Mouse (Mus musculus) heart, embryonic 16.5 days (tissue): ENCODE results near the gene Gtf2e1. TPM values are rescaled to one million over a fixed set of nuclear protein-coding genes. Genes with fewer than 3 reads are reported as not detected.

Source experiments
- ATAC-seq: fragments of 200-750 bp; cut with Nextera tagmentation; replicated peaks from 2 replicates; pipeline ENCODE4 v1.8.0; 2017; ENCODE audit warnings: moderate number of reproducible peaks; ENCODE audit not compliant: insufficient read depth, low FRiP score; ENCODE audit errors: extremely low read depth
- H3K27ac ChIP-seq: fragments of 300-500 bp; sonication (generic); 2 replicates; pipeline ENCODE4 v1.5.1; 2014; ENCODE audit warnings: mild to moderate bottlenecking, low read length, control low read depth, moderate library complexity
- H3K27me3 ChIP-seq: fragments of 300-500 bp; sonication (generic); 2 replicates; pipeline ENCODE4 v1.6.1; 2014; ENCODE audit warnings: low read length, mixed read lengths; ENCODE audit not compliant: control insufficient read depth, insufficient read depth
- H3K36me3 ChIP-seq: fragments of 300-500 bp; sonication (generic); 2 replicates; pipeline ENCODE4 v1.6.1; 2014; ENCODE audit not compliant: control insufficient read depth, insufficient read depth
- H3K4me1 ChIP-seq: fragments of 300-500 bp; sonication (generic); 2 replicates; pipeline ENCODE4 v1.6.1; 2014; ENCODE audit warnings: low read length, mixed read lengths; ENCODE audit not compliant: control insufficient read depth, insufficient read depth
- H3K4me2 ChIP-seq: fragments of 300-500 bp; sonication (generic); 2 replicates; pipeline ENCODE4 v1.6.1; 2014; ENCODE audit warnings: low read depth, mild to moderate bottlenecking, control low read depth, low read length
- H3K4me3 ChIP-seq: fragments of 300-500 bp; sonication (generic); 2 replicates; pipeline ENCODE4 v1.5.1; 2014; ENCODE audit warnings: mild to moderate bottlenecking, control low read depth, low read length
- H3K9ac ChIP-seq: fragments of 300-500 bp; sonication (generic); 2 replicates; pipeline ENCODE4 v1.6.1; 2014; ENCODE audit warnings: low read length, control low read depth
- H3K9me3 ChIP-seq: fragments of 300-500 bp; sonication (generic); replicated peaks from 2 replicates; pipeline ENCODE4 v1.6.1; 2016; ENCODE audit warnings: low read length; ENCODE audit not compliant: control insufficient read depth
- WGBS: fragments of 180-500 bp; shearing (Covaris S2); extraction: QIAGEN DNeasy Blood & Tissue Kit; methylation state at CpG from one replicate; pipeline ENCODE4 v1.1.7; 2014; 5-methylcytosine and 5-hydroxymethylcytosine counted together
- polyA plus RNA-seq: library from polyadenylated mRNA; unstranded; fragments of >200 nt; fragmentation: Nextera tagmentation; extraction: Ambion mirVana; gene quantifications from 2 replicates; pipeline ENCODE4 v1.2.1, GENCODE M21; 2015

The Gtf2e1 gene
- polyA plus RNA-seq, 1 experiment from 2014 or later, result 20.9 TPM

DNA sequence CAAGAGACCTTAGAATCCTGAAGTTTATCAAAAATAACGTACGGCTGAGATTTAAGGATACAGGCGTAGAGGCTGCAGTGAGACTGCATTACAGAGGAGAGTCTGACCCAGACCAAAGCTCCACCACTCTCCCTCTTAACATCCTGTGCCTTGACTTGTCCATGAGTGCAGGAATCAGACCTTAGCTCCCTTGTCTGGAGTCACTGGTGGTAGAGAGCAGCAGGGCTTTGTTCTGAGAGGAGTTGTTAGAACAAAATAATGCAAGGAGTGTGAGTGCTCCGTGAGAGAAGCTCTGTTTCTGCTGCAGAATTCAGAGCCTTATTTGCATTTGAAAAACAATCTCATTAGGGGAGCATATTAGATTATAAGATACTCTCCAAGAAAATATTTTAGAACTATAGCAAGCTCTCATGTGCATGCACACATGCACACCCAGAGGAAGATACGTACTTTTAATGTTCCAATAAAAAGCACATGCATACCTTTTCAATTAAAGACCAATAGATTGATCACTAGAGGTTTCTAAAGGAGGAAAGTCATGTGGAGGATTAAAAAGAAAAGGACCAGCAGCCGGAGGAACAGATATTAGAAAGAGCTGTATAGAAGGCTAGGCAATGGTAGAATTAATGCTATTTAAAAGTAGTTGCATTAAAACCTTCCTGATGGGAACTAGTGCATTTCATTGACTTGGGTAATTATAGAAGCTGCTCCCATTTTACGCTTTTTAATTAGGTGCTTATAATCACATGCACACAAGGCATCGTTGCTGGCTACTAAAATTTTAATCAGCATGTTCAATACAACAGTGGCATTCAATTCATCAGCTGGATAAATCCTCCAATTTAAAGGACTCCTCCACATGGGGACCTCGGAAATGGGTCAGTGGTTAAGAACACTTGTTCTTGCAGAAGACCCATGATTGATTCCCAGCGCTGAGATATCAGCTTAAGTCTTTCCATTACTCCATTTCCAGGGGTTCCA, 61.0 kb downstream of the Gtf2e1 start:
- 85% methylated on average over 10 of the region's 10 CpGs for WGBS
- Histone ChIP-seq H3K36me3 (no peaks in the 10 kb centered on the region), H3K9ac (no peak overlapping the region), H3K4me3 (no peak overlapping the region), H3K27ac (no peak overlapping the region), H3K4me2 (no peak overlapping the region), H3K4me1 (no peaks in the 10 kb centered on the region), H3K27me3 (no peaks in the 10 kb centered on the region), H3K9me3 (no peaks in the 10 kb centered on the region)
- no peak for ATAC-seq

DNA sequence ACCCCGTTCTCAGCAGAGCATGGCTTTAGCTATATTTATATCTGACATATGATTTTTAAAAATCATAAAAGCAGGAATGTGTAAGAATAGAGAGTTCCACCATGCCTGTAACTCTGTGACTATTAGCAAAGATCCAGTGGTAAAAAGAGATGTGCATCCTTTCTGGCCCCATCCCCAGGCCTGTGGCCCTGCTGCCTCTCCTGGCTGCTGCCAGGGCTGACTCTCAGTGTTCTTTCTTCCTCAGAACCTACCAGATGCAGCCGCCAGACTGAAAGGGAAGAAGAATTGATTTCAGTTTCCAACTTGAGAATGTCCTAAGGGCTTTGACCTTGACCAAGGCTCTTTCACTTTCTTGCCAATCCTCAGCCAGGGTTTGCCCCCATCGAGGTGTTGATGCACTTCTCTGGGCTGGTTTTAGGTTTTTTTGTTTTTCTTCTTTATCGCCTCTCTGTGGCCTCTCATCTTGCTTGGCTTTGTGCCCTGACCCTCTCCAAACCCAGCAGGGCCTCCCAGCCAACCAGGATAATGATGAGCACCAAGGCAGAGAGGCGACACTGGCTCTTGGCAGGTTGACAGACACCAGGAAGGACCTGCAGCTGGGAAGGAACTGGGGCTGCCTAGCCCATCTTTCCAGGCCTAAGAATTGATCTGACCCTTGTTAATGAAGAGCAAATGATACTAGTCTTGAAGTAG, 66.8 kb downstream of the Gtf2e1 start:
- no peak overlapping the region for H3K4me3 ChIP-seq
- H3K4me1 ChIP-seq, result peaks cover 6% of the 10 kb centered on the region; the same call in 1 of the 2 replicates
- no peaks in the 10 kb centered on the region for H3K27me3 ChIP-seq
- H3K27ac ChIP-seq, result peak overlapping the region; percentile 63
- no peak overlapping the region for H3K9ac ChIP-seq
- no peaks in the 10 kb centered on the region for H3K36me3 ChIP-seq
- no peak for ATAC-seq
- 31% methylated on average over 5 of the region's 5 CpGs for WGBS
- H3K9me3 ChIP-seq, result no peaks in the 10 kb centered on the region
- H3K4me2 ChIP-seq, result 0 out of 2 replicates have a peak overlapping the region, but pooled peaks have one; percentile 22

DNA sequence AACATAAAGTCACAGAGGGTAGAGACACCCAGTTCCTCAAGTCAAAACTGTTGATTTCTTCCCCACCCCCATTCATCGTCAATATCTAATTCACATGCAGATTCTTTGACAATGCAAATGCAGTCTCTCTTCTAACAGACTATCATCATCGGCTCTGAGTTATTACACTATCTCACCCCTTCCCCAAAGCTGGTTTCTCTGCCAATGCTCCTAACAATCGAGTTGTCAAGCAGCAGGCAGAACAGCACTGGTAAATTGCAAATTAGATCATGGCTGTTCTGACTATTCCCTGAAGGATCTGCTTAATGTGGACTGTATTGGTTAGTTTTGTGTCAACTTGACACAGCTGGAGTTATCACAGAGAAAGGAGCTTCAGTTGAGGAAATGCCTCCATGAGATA, 70.0 kb downstream of the Gtf2e1 start:
- WGBS, result 79% methylated on average over 3 of the region's 3 CpGs
- no peak overlapping the region for H3K4me2 ChIP-seq
- H3K9me3 ChIP-seq, result no peaks in the 10 kb centered on the region
- H3K27me3 ChIP-seq, result no peaks in the 10 kb centered on the region
- ATAC-seq, result no peak
- peaks cover 6% of the 10 kb centered on the region; the same call in 1 of the 2 replicates for H3K4me1 ChIP-seq
- H3K36me3 ChIP-seq, result no peaks in the 10 kb centered on the region
- no peak overlapping the region for H3K9ac ChIP-seq
- H3K4me3 ChIP-seq, result no peak overlapping the region
- no peak overlapping the region for H3K27ac ChIP-seq

DNA sequence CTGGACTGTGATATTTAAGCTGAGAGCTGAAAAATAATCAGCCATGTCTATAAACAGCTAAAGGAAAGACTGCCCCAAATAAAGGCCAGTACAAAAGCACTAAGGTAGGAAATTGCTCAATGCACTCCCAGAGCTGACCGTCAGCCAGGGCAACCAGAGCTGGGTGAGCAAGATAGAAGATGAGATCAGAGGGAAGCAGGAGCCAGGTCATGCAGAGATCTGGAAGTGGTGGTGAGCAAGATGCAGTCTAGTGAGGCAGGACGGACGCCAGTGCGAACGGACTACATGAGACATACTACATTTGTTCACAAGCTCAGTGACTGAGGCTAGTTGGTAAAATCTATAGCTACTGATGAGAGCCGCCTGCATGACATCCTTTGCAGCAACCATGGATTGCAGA, 75.6 kb downstream of the Gtf2e1 start:
- Histone ChIP-seq H3K27me3 (no peaks in the 10 kb centered on the region), H3K4me2 (no peak overlapping the region), H3K27ac (no peak overlapping the region), H3K4me1 (no peaks in the 10 kb centered on the region), H3K9ac (no peak overlapping the region), H3K4me3 (no peak overlapping the region), H3K9me3 (no peaks in the 10 kb centered on the region), H3K36me3 (no peaks in the 10 kb centered on the region)
- WGBS, result 82% methylated on average over 6 of the region's 6 CpGs
- ATAC-seq, result no peak

DNA sequence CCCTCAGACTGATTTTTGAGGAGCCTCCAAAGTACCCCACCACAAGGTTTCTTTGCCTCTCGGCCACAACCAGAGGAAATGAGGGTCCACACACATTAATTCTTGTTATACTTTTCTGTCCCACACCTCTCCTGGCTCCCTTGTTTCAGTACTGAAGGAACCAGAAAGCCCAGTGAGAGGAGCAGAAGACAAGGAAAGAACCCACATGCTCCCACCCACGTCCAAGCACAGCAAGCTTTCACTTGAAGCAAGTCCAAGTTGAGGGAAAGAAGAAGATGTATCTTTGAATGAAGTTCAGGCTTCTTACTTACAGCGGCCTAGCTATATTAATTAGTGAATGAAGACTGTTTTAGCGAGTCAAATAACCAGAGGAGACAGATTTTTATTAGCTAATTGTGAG, 76.7 kb downstream of the Gtf2e1 start:
- 67% methylated on average over 4 of the region's 4 CpGs for WGBS
- H3K4me1 ChIP-seq, result no peaks in the 10 kb centered on the region
- H3K4me3 ChIP-seq, result no peak overlapping the region
- H3K9ac ChIP-seq, result no peak overlapping the region
- no peak overlapping the region for H3K4me2 ChIP-seq
- no peaks in the 10 kb centered on the region for H3K27me3 ChIP-seq
- no peaks in the 10 kb centered on the region for H3K36me3 ChIP-seq
- H3K27ac ChIP-seq, result no peak overlapping the region
- no peaks in the 10 kb centered on the region for H3K9me3 ChIP-seq
- ATAC-seq, result no peak

DNA sequence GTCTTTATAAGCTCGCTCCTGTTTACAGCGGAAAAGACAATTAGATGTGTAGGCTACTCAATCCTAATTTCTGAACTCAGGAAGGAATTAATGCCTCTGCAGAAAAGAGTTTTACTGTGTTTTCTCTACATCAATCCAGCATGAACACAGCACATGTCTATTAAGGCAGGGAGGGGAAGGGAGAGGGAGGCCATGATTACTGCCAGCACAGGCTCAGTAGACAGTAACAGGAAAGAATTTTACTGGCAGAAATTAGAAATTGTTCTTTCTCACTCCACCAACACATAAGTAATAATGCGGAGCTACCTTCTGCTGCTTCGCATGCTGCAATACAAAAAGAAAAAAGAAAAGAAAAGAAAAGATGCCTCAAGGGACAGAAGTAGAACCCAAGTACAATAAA, 78.0 kb downstream of the Gtf2e1 start:
- Histone ChIP-seq H3K4me2 (no peak overlapping the region), H3K27ac (no peak overlapping the region), H3K9me3 (no peaks in the 10 kb centered on the region), H3K27me3 (no peaks in the 10 kb centered on the region), H3K4me1 (no peaks in the 10 kb centered on the region), H3K9ac (no peak overlapping the region), H3K4me3 (no peak overlapping the region), H3K36me3 (no peaks in the 10 kb centered on the region)
- 96% methylated on average over 4 of the region's 4 CpGs for WGBS
- ATAC-seq, result no peak

Other genes with a start within 250 kb of the Gtf2e1 start
- 0.17 and 0.26 TPM in 2 replicates for gene Stxbp5l, start 154.8 kb downstream of the Gtf2e1 start, polyA plus RNA-seq
- 19.9 and 20.4 TPM in 2 replicates for gene Rabl3, start 96 bp upstream of the Gtf2e1 start, polyA plus RNA-seq
- 0.26 and 0.32 TPM in 2 replicates for gene Hgd, start 40.4 kb upstream of the Gtf2e1 start, polyA plus RNA-seq
- gene Ndufb4, start 114.7 kb upstream of the Gtf2e1 start, polyA plus RNA-seq, result 86.9 and 106 TPM in 2 replicates
- gene Fstl1, start 237.1 kb upstream of the Gtf2e1 start, polyA plus RNA-seq, result 420 and 441 TPM in 2 replicates